Mouse (Mus musculus) adrenal gland, postnatal 14 days (tissue): ENCODE data around the gene Nyap2. TPM values are rescaled to one million over a fixed set of nuclear protein-coding genes. Genes with fewer than 3 reads are reported as not detected.
A peak's percentile ranks its signal among the peaks of the same experiment; 100 is the strongest.

Experiments
- DNase-seq: peaks from one replicate; pipeline ENCODE4 v3.0.0; 2021; ENCODE audit warnings: mixed read lengths
- long read RNA-seq, 2 experiments: library from polyadenylated mRNA; stranded (forward); transcript quantifications; one replicate each; pipeline ENCODE4 v2.0.0; 2021
- total RNA-seq: library from RNA; stranded (reverse); gene quantifications from 2 replicates; pipeline ENCODE4 v1.2.3, GENCODE M21; 2021

Nyap2 gene
- 2.2 and 3.3 TPM in 2 replicates for total RNA-seq
- long read RNA-seq, experiment 1, partial matches to known transcripts = 2 of 2 reads
- long read RNA-seq, experiment 1, other reads (novel, unspliced or antisense) = 0 of 2 reads
- long read RNA-seq, experiment 2 = 0 reads

DNA sequence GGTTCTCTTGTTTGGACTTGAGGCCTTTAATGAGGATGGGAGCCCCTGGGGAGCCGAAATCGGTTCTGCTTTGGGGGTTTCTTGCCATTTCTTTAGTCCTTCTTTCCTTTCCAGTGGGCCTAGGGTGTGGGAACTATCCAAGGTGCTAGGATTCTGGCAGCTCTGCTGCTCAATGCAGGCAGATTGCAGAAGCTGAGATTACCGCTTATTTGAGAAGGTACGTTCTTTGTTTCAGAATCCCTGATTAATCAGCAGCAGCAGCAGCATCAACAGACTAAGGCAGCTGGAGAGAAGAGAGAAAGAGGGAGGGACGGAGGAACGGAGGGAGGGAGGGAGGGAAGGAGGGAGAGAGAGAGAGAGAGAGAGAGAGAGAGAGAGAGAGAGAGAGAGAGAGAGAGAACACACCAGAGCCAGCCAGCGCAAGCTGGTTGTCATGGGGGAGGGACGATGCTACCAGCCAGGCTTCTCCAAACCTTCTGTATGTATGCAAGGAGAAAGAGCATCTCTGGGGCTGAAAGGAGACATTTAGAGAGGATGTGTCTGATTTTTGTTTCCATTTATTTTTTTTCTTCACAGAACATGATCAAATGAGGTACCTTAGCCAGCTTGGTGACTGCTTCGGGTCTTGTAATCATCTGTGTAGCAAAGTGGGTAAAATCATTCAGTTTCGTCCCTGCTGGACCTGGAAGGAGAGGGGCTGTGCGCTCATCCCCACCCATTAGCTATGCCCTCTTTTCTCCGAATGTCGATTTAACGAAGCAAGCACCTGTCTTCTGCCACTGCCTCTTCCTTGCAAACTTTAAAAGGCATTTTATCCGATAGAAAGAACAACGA, at the start of gene Nyap2:
Nyap2 (plus strand) TSS at position 120 of the 834 bp plus-strand sequence.
- peak; percentile 7 for DNase-seq

GRCm38 (mm10) chr1:81042907-81043868, 33.6 kb upstream of the Nyap2 start:
- no peak for DNase-seq

- no peak for DNase-seq
Observed at GRCm38 (mm10) chr1:81058340-81058739, 18.4 kb upstream of the Nyap2 start.

GRCm38 (mm10) chr1:81058835-81059234, 17.9 kb upstream of the Nyap2 start:
- DNase-seq = no peak

- DNase-seq = no peak
Observed at GRCm38 (mm10) chr1:81062811-81063210, 13.9 kb upstream of the Nyap2 start.

- no peak for DNase-seq
Observed at GRCm38 (mm10) chr1:81076259-81076658, 491 bp upstream of the Nyap2 start.

DNA sequence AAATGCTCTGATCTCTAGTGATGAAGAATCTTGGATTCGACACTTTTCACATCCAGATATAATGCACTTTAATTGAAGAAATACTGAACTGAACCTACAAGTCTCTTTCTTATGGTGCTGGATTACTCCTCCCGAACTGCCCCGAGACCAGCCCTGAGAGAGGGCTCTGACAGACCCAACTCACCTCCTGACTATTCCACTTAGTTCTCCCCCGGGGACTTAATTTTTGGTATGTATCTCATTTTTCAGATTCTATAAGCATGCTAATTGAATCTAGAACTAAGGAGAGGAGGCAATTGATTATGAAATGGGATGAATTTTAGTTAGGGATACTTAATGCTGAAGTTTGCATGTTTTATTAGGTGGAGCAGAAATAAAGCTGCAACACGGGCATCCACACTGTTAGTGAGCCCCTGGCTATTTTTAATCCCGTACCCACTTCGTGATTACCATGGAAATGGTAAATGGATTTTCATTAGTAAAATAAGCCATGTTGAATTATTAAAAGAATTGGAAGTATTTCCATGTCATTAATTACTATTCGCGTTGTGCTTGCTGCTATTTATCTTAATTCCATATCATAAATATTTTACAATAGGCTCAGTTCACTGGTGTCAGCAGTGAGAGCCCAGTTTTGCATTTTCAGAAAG, 1.0 kb downstream of the Nyap2 start:
- no peak for DNase-seq

GRCm38 (mm10) chr1:81087485-81087884, 10.7 kb downstream of the Nyap2 start:
- no peak for DNase-seq

- DNase-seq = no peak
Observed at GRCm38 (mm10) chr1:81090400-81090799, 13.7 kb downstream of the Nyap2 start.

- no peak for DNase-seq
Observed at GRCm38 (mm10) chr1:81090979-81091378, 14.2 kb downstream of the Nyap2 start.

DNA sequence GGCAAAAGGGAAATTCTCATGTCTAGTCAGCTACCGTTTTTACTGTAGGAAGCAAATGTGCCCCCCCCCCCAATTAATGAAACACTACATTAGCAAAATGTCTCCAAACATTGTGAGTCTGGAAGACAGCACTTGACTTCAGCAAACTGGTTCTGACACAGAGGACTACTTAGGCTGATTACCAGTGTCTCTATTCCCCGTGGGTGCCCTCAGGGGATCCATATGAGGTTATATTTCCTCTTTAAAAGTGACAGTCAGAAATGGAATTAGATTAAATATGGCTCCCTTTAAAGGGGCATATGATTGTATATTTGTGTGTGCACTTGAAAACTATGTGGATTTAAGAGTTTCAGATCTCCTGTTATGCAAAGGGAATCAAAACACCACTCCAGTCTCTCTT, 15.3 kb downstream of the Nyap2 start:
- no peak for DNase-seq

GRCm38 (mm10) chr1:81092886-81093285, 16.1 kb downstream of the Nyap2 start:
- DNase-seq = no peak

DNA sequence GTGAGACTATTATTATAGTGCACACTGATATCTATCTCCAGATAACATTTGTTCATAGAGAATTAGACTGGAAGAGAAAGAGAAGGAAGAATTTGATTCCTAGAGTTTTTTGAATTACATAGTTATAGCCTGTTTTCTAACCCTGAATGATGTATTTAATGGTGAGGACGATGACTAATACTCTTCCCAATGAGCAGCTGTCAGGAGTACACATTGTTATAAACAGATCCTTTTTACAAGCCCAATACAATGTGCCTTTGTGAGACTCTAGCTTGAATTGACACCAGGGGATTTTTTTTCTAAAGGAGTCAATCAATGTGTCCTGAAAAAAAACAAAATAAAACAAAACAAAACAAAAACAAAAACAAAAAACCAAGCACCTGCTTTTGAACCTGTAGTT, 22.2 kb downstream of the Nyap2 start:
- DNase-seq = no peak

GRCm38 (mm10) chr1:81101749-81102148, 25.0 kb downstream of the Nyap2 start:
- DNase-seq = no peak

- DNase-seq = no peak
Observed at GRCm38 (mm10) chr1:81119732-81120131, 43.0 kb downstream of the Nyap2 start.

DNA sequence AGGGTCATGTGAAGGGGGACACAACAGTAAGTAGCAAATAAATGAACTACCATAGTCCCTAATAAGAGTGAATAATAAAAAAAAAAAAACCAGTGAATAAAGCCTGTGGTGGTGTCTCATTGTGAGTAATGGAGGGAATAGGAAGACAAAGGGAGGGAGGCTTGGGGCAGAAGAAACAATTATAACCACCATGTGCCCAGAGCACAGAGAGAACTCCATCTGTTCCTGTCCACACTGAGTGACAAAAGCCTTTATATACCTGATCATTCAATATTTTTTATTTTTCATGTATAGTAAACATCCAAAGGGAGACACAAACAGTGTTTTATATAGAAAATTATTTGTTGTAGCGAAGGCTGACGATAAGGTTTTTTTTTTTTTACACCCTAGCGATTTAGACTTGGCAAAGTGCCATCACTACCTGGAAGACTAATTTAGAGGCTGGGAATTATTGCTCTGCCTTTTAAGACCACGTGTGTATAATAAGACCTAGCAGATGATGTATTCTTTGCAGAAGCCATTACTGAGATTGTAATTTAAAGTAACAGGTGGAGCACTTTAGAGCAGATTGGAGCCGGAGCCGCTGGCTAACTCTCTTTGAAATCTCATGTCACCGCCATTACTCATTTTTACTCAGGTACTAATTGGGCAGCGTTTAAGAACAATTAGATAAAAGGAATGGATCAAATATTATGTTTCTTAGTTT, 55.4 kb downstream of the Nyap2 start:
- DNase-seq = no peak

GRCm38 (mm10) chr1:81143855-81144254, 67.1 kb downstream of the Nyap2 start:
- no peak for DNase-seq

DNA sequence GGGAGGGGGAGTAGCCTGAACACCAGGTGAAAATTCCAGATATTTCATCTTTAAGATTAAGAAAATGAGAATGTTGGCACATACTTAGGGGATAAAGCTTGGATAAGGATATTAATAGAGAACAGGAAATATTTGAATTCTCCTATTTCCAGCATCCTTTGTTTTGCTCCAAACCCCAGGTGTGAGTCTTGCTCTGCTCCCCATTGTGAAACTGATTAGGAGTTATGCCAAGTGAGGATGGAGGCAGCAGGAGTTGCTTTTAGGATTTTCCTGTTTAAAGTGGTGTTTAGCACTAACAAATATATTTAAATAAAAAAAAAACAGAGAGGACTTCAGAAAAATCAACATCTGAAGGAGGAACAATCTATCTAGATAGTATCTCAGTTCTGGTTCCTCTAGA, 68.8 kb downstream of the Nyap2 start:
- no peak for DNase-seq

- no peak for DNase-seq
Observed at GRCm38 (mm10) chr1:81169245-81169644, 92.5 kb downstream of the Nyap2 start.

- no peak for DNase-seq
Observed at GRCm38 (mm10) chr1:81172703-81173102, 96.0 kb downstream of the Nyap2 start.

- DNase-seq = no peak
Observed at GRCm38 (mm10) chr1:81173303-81173702, 96.6 kb downstream of the Nyap2 start.

- no peak for DNase-seq
Observed at GRCm38 (mm10) chr1:81179725-81180124, 103.0 kb downstream of the Nyap2 start.
